Mouse (Mus musculus): ENCODE measurements around the gene Rnf145.

- TF ChIP-seq GATA1 (IDR thresholded peaks at IDR 0.05; ENCODE audit: low read length), result no peak
- TF ChIP-seq TAL1 (IDR thresholded peaks at IDR 0.05; ENCODE audit: low read length), result no peak
These were observed 20.1 kb upstream of the Rnf145 start for GRCm38 (mm10) chr11:44498412-44499272.
